Mouse (Mus musculus): ENCODE measurements around the gene Trim12c. TPM values are rescaled to one million over a fixed set of nuclear protein-coding genes. Genes with fewer than 3 reads are reported as not detected.
"Not testable (repeated sequence)": the region's sequence is repeated elsewhere in the genome, so short reads cannot be mapped to it uniquely, and the experiment has no call there.

Trim12c gene
- 10 to 100 TPM in 1 of 2 experiments, 1 to 10 TPM in 1; 7.1 to 11.7 TPM for total RNA-seq (2021)
- long read RNA-seq, experiment 1, partial matches to known transcripts, result 1 of 4 reads
- long read RNA-seq, experiment 1, other reads (novel, unspliced or antisense), result 3 of 4 reads
- long read RNA-seq, experiment 2, result 0 reads

DNA sequence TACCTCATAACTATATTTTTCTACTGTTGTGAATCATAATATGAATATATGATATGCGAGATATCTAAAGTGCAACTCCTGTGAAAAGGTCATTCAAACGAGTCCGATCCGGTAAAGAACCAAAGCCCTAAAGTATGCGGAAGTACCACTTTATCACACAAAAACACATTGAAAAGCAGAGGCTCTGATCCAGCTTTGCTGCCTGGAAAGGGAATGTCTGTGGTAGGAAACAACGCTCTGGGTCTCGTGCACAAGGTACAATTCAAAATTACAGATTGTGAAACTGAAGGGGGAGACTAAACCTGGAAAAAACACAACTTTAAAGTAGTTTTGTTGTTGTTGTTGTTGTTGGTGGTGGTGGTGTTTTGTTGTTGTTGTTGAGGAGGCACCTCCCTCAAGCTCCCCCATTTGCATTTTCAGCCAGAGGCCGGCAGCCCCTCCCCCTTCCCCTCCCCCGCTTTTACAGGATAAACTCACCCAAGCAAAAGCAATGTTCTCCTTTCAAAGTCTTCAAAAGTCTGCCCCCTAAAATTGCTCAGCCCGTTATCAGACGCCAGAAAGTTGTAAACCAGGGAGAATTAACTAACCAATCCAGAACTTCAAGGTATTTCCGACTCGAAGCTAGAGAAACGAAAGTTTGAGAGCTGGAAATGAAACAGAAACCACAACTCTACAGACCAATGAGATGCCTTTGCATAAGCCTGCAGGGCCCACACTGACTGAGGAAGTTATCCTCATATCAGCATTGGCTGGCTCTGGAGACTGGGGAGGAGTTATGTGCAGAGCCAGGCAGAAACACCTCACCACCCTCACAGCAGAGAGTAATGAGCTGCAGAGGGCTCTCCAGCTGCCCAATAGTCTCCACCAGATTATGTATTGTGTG lies at the start of gene Trim12c:
TSS of gene Trim12c (minus strand) at position 646 of the 883 bp plus-strand sequence.
- DNase-seq, result peak; percentile 79

- no peak for DNase-seq
These were observed 48.0 kb upstream of the Trim12c start for GRCm38 (mm10) chr7:104401140-104401539.

- DNase-seq, result no peak
These were observed 47.5 kb upstream of the Trim12c start, which contains the start of gene Trim30c for GRCm38 (mm10) chr7:104400698-104401097. Trim30c (minus strand) TSS chr7:104400837.

DNA sequence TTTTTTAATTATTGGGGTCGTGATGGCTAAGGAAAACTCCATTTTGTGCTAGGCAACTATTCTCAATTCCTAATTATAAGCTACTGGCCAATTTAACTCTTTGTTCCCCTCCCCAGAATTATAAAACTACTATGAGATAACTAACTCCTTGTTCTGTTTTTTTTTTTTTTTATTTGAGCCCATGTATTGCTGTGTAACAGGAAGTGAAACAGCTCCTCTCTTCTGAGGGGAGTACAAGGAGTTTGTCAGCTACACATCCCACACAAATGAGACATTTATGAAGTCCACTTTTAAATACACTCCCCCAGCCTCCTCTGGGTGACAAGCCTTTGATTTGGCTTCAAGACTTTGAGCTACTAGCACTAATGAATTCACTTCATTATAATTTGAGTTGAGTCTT lies 45.3 kb upstream of the Trim12c start:
- DNase-seq, result no peak

- DNase-seq, result no peak
These were observed 16.7 kb upstream of the Trim12c start, which contains the start of gene Trim30b for GRCm38 (mm10) chr7:104369736-104370414. Trim30b (minus strand) TSS chr7:104369884.

DNA sequence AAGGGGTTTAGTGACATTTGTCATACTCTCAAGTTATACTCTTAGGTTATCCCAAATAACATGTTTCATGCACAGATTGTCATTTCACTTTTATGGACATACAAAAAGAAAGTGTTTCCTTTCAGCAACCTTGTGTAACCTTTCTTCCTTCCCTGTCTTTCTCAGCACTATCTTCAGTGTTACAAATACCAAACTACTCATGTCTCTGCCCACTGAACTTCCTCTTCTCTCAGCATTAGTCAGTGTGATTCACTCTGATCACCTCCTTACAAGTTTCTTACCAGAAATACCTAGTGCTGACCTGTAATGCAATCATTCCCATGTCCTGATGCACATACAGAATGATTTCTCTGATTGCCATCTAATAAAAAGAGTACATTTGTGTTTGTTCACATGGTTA lies 13.2 kb upstream of the Trim12c start:
- DNase-seq, result no peak

DNA sequence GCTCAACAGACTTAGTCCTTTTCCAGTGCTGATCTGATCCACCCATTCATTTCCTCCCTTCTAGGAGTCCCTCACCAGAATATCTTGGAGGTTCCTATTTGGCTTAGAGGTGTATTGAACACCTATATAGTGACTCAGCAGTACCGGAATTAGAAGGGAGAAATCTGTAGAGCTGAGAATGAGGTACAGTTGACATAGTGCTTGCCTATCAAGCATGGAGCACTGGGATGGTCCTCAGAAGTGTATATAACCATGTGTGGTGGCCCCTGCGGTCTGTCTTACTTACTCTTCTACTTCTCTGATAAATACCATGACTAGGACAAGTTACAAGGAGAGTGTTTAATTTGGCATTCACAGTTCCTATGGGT lies 422 bp upstream of the Trim12c start:
- DNase-seq, result no peak

DNA sequence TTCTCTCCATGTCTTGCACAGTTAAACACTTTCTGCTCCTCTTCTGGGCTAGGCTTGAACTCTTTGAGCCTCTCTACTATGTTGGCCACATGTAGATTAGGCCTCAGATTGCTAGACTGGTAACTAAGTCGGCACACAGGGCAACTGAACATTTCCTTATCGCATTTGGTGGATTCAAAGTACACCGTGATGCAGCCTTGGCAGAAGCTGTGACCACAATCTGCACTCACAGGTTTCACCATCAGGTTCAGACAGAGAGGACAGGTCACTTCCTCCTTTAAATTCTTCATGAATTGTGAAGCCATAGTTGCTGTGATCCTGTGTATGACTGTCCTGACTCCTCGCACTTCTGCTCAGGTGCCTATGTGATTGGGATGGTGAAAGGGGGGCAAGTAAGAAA lies 5.1 kb downstream of the Trim12c start:
- DNase-seq, result not testable (repeated sequence)

DNA sequence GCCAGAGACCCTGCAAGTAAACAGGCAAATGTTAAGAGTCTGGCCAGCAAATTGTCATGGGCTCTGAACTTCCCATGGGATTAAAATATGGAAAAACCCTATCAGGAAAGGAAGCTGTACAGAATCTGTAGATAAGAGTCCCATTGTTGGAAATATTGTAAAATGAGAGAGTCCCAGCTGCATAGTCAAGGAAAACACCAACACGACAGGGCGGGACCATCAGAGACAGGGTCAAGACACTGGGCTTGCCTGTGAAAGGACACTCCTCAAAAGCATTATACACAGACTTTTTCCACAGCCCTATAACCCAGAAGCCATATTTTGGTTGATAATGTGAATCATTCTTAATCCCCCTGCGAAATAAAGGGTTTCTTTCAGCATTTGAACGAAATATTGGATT lies 12.4 kb downstream of the Trim12c start:
- not testable (repeated sequence) for DNase-seq

GRCm38 (mm10) chr7:104335547-104335946 lies 17.6 kb downstream of the Trim12c start:
- DNase-seq, result not testable (repeated sequence)

GRCm38 (mm10) chr7:104329171-104329570 lies 24.0 kb downstream of the Trim12c start, which contains the start of gene Trim34b:
Trim34b (plus strand) TSS chr7:104329471.
- not testable (repeated sequence) for DNase-seq

- DNase-seq, result no peak
These were observed 31.1 kb downstream of the Trim12c start for GRCm38 (mm10) chr7:104322028-104322427.

DNA sequence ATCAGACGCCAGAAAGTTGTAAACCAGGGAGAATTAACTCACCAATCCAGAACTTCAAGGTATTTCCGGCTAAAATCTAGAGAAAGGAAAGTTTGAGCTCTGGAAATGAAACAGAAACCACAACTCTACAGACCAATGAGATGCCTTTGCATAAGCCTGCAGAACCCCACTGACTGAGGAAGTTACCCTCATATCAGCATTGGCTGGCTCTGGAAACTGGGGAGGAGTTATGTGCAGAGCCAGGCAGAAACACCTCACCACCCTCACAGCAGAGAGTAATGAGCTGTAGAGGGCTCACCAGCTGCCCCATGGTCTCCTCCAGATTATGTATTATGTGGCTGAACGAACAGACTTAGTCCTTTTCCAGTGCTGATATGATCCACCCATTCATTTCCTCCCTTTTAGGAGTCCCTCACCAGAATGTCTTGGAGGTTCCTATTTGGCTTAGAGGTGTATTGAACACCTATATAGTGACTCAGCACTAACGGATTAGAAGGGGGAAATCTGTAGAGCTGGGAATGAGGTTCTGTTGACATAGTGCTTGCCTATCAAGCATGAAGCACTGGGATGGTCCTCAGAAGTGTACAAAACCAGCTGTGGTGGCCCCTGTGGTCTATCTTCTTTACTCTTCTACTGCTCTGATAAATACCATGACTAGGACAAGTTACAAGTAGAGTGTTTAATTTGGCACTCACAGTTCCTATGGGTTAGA lies 37.6 kb downstream of the Trim12c start, which contains the start of gene Trim12a:
TSS of gene Trim12a (minus strand) at position 98 of the 712 bp plus-strand sequence.
- DNase-seq, result not testable (repeated sequence)

- peak; percentile 18 for DNase-seq
These were observed 38.3 kb downstream of the Trim12c start for GRCm38 (mm10) chr7:104314796-104315353.

GRCm38 (mm10) chr7:104291638-104292400 lies 61.3 kb downstream of the Trim12c start:
- no peak for DNase-seq

DNA sequence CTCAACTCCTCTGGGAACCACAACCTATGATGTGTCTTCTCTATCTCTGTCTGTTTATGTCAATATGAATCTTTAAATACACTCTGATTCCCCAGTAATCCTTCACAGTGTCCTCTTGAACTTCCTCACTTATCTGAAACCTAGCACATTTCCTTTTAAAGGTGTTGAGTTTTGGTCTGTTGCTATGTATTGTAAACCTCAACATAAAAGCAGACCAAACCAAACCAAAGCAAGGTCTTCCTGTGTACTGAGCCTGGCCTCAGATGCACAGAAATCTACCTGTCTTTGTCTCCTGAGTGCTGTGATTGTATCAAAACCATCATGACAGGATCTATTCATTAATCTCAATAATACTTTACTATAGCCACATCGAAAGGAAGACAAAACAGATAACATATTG lies 62.5 kb downstream of the Trim12c start:
- no peak for DNase-seq

Other genes with a start within 250 kb of the Trim12c start
- not detected for gene Olfr646, start 248.5 kb downstream of the Trim12c start, total RNA-seq (2021)
- gene Ubqln5, start 223.5 kb downstream of the Trim12c start, total RNA-seq (2021), result not detected
- not detected for gene Olfr643, start 216.0 kb downstream of the Trim12c start, total RNA-seq (2021)
- not detected for gene Ubqln3, start 210.1 kb downstream of the Trim12c start, total RNA-seq (2021)
- not detected for gene Ubqlnl, start 202.8 kb downstream of the Trim12c start, total RNA-seq (2021)
- not detected for gene Olfm5, start 188.5 kb downstream of the Trim12c start, total RNA-seq (2021)
- gene Olfr648, start 170.0 kb downstream of the Trim12c start, total RNA-seq (2021), result not detected
- not detected for gene Olfr649, start 157.4 kb downstream of the Trim12c start, total RNA-seq (2021)
- 1 to 10 TPM in 1 of 2 experiments, under 1 TPM in 1; 0.33 to 1.7 TPM for gene Trim6, start 134.6 kb downstream of the Trim12c start, total RNA-seq (2021)
- gene Trim34a, start 108.9 kb downstream of the Trim12c start, total RNA-seq (2021), result 1 to 10 TPM; 5.4 to 8.3 TPM
- 1 to 10 TPM; 3.7 to 4.5 TPM for gene Trim5, start 65.3 kb downstream of the Trim12c start, total RNA-seq (2021)
- gene Trim12a, start 37.9 kb downstream of the Trim12c start, total RNA-seq (2021), result 10 to 100 TPM in 1 of 2 experiments, 1 to 10 TPM in 1; 7.2 to 15.9 TPM
- under 1 TPM; 0.21 to 0.69 TPM for gene Trim34b, start 23.9 kb downstream of the Trim12c start, total RNA-seq (2021)
- gene Trim30b, start 16.5 kb upstream of the Trim12c start, total RNA-seq (2021), result under 1 TPM; 0.21 to 0.39 TPM
- gene Trim30c, start 47.5 kb upstream of the Trim12c start, total RNA-seq (2021), result under 1 TPM in 1 of 2 experiments, not detected in 1; 0.18 TPM
- gene Trim30a, start 111.8 kb upstream of the Trim12c start, total RNA-seq (2021), result 1 to 10 TPM; 4.2 TPM
- 1 to 10 TPM; 3.3 to 5.3 TPM for gene Trim30d, start 154.5 kb upstream of the Trim12c start, total RNA-seq (2021)
- gene Olfr651, start 196.8 kb upstream of the Trim12c start, total RNA-seq (2021), result not detected
- gene Olfr652, start 207.5 kb upstream of the Trim12c start, total RNA-seq (2021), result not detected
- not detected for gene Olfr653, start 224.0 kb upstream of the Trim12c start, total RNA-seq (2021)
- gene Olfr654, start 233.7 kb upstream of the Trim12c start, total RNA-seq (2021), result not detected
- gene Olfr655, start 248.4 kb upstream of the Trim12c start, total RNA-seq (2021), result not detected

All from adrenal gland, postnatal 10 days (tissue).